18 mouse cellular contexts compared by ENCODE assay signal in the genomic region with DNA sequence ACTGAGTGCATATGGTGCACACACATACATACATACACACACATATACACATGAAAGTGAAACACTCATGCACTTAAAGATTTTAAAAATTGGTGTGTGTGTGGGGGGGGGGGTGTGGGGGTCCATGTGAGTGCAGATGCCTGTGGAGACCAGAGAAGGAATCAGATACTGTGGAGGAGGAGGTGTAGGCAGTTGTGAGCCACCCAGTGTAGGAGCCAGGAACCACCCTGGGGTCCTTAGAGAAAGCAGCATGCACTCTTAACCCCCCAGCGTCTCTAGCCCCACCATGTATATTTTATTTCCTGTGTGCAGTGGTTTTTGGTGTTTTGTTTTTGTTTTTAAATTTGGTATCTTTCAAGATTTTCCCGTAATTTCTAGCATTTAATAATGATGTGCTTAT.
"Had no signal": no experiment of that assay in that cellular context is flagged by ENCODE, and none has a peak within 500 bp of the region (broad histone marks: within the 10 kb centered on the region; RNA-seq: fewer than 3 reads in every experiment).

No protein-coding gene starts in this region.

- H3K4me1 ChIP-seq: lung, embryonic 15.5 days; midbrain, embryonic 13.5 days; midbrain, embryonic 15.5 days; neural tube, embryonic 12.5 days had no signal

- H3K4me2 ChIP-seq: lung, embryonic 15.5 days; midbrain, embryonic 11.5 days; midbrain, embryonic 13.5 days; midbrain, embryonic 15.5 days; neural tube, embryonic 12.5 days; stomach, embryonic 15.5 days had no signal

- H3K4me3 ChIP-seq: lung, embryonic 15.5 days; megakaryocyte, embryonic 14.5 days; midbrain, embryonic 13.5 days; midbrain, embryonic 15.5 days; neural tube, embryonic 12.5 days; stomach, embryonic 15.5 days had no signal

- DNase-seq: liver, postnatal 0 days; lung, adult 2 months; lung, postnatal 14 days; lung, postnatal 36 days; right cerebral cortex, postnatal 14 days; thymus, adult 2 months; thymus, postnatal 25 days; thymus, postnatal 4 days had no signal

- H3K9ac ChIP-seq: liver, postnatal 0 days; lung, embryonic 15.5 days; midbrain, embryonic 13.5 days; midbrain, embryonic 15.5 days; neural tube, embryonic 12.5 days; stomach, embryonic 15.5 days had no signal

- ATAC-seq: liver, postnatal 0 days; lung, postnatal 0 days; midbrain, embryonic 13.5 days; midbrain, embryonic 15.5 days had no signal

- H3K27ac ChIP-seq: lung, embryonic 15.5 days; macrophage; midbrain, embryonic 13.5 days; midbrain, embryonic 15.5 days; neural tube, embryonic 12.5 days; stomach, embryonic 15.5 days; stomach, postnatal 0 days had no signal

- H3K9me3 ChIP-seq: lung, embryonic 15.5 days; megakaryocyte, embryonic 14.5 days; midbrain, embryonic 13.5 days; midbrain, embryonic 15.5 days; neural tube, embryonic 12.5 days; stomach, embryonic 15.5 days had no signal

- H3K27me3 ChIP-seq: lung, embryonic 15.5 days; megakaryocyte, embryonic 14.5 days; midbrain, embryonic 13.5 days; midbrain, embryonic 15.5 days; neural tube, embryonic 12.5 days; stomach, embryonic 15.5 days had no signal
